Mouse (Mus musculus) embryo, embryonic 11 days (tissue): Measurements from ENCODE around the gene Clnk.
"Not testable (repeated sequence)": the region's sequence is repeated elsewhere in the genome, so short reads cannot be mapped to it uniquely, and the experiment has no call there.

Experiments
- DNase-seq: peaks from one replicate; pipeline ENCODE4 v3.0.0-alpha.2; 2015

The Clnk gene

GRCm38 (mm10) chr5:38876622-38877021 is at the start of gene Clnk:
Clnk (minus strand) TSS chr5:38876812.
- no peak for DNase-seq

GRCm38 (mm10) chr5:38905271-38905670 is 28.7 kb upstream of the Clnk start:
- no peak for DNase-seq

GRCm38 (mm10) chr5:38904528-38905044 is 28.0 kb upstream of the Clnk start:
- no peak for DNase-seq

- no peak for DNase-seq
Measured at GRCm38 (mm10) chr5:38902889-38903288, 26.3 kb upstream of the Clnk start.

- no peak for DNase-seq
Measured at GRCm38 (mm10) chr5:38899051-38899450, 22.4 kb upstream of the Clnk start.

- no peak for DNase-seq
Measured at GRCm38 (mm10) chr5:38888646-38889045, 12.0 kb upstream of the Clnk start.

- DNase-seq: no peak
Measured at GRCm38 (mm10) chr5:38886623-38887275, 10.1 kb upstream of the Clnk start.

- DNase-seq: not testable (repeated sequence)
Measured at GRCm38 (mm10) chr5:38882635-38883034, 6.0 kb upstream of the Clnk start.

GRCm38 (mm10) chr5:38881728-38882620 is 5.4 kb upstream of the Clnk start:
- DNase-seq: no peak

- DNase-seq: no peak
Measured at GRCm38 (mm10) chr5:38881416-38881727, 4.8 kb upstream of the Clnk start.

- DNase-seq: peak; percentile 33
Measured at GRCm38 (mm10) chr5:38879989-38880706, 3.5 kb upstream of the Clnk start.

- peak; percentile 26 for DNase-seq
Measured at GRCm38 (mm10) chr5:38875403-38875802, 1.2 kb downstream of the Clnk start.

GRCm38 (mm10) chr5:38874931-38875330 is 1.7 kb downstream of the Clnk start:
- DNase-seq: peak; percentile 19

GRCm38 (mm10) chr5:38872906-38873305 is 3.7 kb downstream of the Clnk start:
- no peak for DNase-seq

- no peak for DNase-seq
Measured at GRCm38 (mm10) chr5:38871591-38871990, 5.0 kb downstream of the Clnk start.

GRCm38 (mm10) chr5:38870485-38870884 is 6.1 kb downstream of the Clnk start:
- no peak for DNase-seq

- no peak for DNase-seq
Measured at GRCm38 (mm10) chr5:38869976-38870375, 6.6 kb downstream of the Clnk start.

GRCm38 (mm10) chr5:38864624-38865023 is 12.0 kb downstream of the Clnk start:
- DNase-seq: no peak

GRCm38 (mm10) chr5:38863029-38863428 is 13.6 kb downstream of the Clnk start:
- no peak for DNase-seq

- no peak for DNase-seq
Measured at GRCm38 (mm10) chr5:38862288-38862985, 14.2 kb downstream of the Clnk start.

- DNase-seq: peak; percentile 72
Measured at GRCm38 (mm10) chr5:38858015-38858721, 18.4 kb downstream of the Clnk start.

- DNase-seq: no peak
Measured at GRCm38 (mm10) chr5:38857591-38857990, 19.0 kb downstream of the Clnk start.
